Mouse (Mus musculus): ENCODE results near the gene Atp5h. TPM values are rescaled to one million over a fixed set of nuclear protein-coding genes. Genes with fewer than 3 reads are reported as not detected.

The Atp5h gene
- polyA plus RNA-seq, 1 experiment: 23.1 TPM

DNA sequence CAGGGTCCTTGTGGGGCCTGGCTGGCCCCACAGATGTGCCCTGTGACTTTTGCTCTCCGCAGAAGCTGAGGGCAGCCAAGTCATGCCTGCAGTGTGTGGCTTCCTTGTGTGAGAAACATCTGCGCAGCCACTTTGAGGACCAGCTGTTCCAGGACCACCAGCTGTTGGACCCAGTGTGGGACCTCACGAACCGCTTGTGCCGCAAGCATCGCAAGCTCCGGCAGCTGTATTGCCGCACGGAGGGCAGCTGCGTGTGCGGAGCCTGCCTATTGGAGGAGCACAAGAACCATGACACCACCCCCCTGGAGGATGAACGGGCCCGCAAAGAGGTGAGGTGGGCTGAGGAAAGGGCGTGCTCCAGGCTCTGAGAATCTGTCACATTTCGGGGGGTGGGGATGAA lies 21.7 kb upstream of the Atp5h start:
- H3K27me3 ChIP-seq (ENCODE audit: control insufficient read depth): peaks cover 22% of the 10 kb centered on the region
- H3K4me3 ChIP-seq (replicated peaks): no peak overlapping the region
- peaks cover 8% of the 10 kb centered on the region for H3K4me1 ChIP-seq (ENCODE audit: control insufficient read depth)
- H3K36me3 ChIP-seq (ENCODE audit: control insufficient read depth): no peaks in the 10 kb centered on the region
- TF ChIP-seq TAL1 (IDR thresholded peaks at IDR 0.05; ENCODE audit: low read length): no peak
- TF ChIP-seq GATA1 (IDR thresholded peaks at IDR 0.05; ENCODE audit: low read length): no peak
- peaks cover 9% of the 10 kb centered on the region for H3K9me3 ChIP-seq (ENCODE audit: control insufficient read depth, low read length)

DNA sequence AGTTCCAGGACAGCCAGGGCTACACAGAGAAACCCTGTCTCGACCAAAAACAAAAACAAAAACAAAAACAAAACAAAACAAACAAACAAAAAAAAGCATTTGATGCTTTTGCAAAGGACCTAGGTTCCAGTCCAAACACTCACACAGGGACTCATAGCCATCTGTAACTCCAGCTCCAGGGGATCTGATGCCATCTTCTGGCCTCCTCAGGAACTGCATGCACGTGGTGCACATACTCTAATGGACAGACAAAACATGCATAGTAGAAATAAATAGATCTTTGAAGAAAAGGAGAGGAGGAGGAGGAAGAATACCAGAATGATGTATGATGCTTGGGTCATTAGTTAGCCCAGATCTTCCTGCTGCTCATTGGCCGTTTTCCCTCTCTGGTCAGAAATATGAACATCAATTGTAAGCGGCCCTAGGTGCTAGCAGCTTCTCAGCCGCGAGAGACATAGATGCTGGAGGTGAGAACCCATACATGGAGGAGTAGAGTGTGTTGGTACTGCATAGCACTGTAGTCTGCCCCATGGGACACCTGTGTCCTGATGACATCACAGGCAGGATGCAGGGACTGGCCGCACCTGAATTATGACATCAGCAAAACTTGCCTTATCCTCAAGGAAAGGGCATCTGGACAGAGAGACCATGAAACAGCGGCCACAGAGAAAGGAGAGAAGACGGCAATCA lies 20.3 kb upstream of the Atp5h start, which contains the start of gene Trim80:
TSS of gene Trim80 (plus strand) at position 640 of the 690 bp plus-strand sequence.
- peaks cover 34% of the 10 kb centered on the region for H3K27me3 ChIP-seq (ENCODE audit: control insufficient read depth)
- peaks cover 9% of the 10 kb centered on the region for H3K9me3 ChIP-seq (ENCODE audit: control insufficient read depth, low read length)
- no peak for TF ChIP-seq GATA1 (IDR thresholded peaks at IDR 0.05; ENCODE audit: low read length)
- TF ChIP-seq TAL1 (IDR thresholded peaks at IDR 0.05; ENCODE audit: low read length): no peak

DNA sequence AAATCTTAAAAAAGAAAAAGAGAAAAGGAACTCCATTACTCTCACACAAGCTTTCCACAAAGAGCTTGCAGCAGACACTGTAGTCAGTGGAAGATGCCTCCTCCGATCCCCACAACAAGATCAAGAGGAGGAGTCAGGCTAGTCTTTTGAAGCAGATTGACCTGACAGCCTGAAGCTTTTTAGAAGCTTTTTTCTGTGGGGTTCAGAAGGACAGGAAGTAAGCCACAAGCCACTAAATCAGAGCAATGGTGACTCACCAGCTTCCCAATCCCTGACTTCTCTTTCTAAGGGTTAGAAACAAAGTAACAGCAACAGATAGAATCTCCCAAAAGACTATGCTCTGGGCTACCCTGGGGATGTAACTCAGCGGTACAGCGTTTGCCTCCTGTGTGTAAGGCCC lies 19.6 kb upstream of the Atp5h start:
- Histone ChIP-seq H3K4me3 (replicated peaks) (no peak overlapping the region), H3K36me3 (ENCODE audit: control insufficient read depth) (no peaks in the 10 kb centered on the region), H3K9me3 (ENCODE audit: control insufficient read depth, low read length) (peaks cover 9% of the 10 kb centered on the region), H3K4me1 (ENCODE audit: control insufficient read depth) (peaks cover 8% of the 10 kb centered on the region), H3K27me3 (ENCODE audit: control insufficient read depth) (peaks cover 40% of the 10 kb centered on the region)
- TF ChIP-seq TAL1 (IDR thresholded peaks at IDR 0.05; ENCODE audit: low read length) (no peak), GATA1 (IDR thresholded peaks at IDR 0.05; ENCODE audit: low read length) (no peak)

More for the DNA sequence above, 20.3 kb upstream of the Atp5h start, which contains the start of gene Trim80:
- H3K4me1 ChIP-seq (ENCODE audit: control insufficient read depth): peaks cover 8% of the 10 kb centered on the region
- H3K4me3 ChIP-seq (replicated peaks): no peak within 1 kb of the TSS
- H3K36me3 ChIP-seq (ENCODE audit: control insufficient read depth): no peaks in the 10 kb centered on the region

DNA sequence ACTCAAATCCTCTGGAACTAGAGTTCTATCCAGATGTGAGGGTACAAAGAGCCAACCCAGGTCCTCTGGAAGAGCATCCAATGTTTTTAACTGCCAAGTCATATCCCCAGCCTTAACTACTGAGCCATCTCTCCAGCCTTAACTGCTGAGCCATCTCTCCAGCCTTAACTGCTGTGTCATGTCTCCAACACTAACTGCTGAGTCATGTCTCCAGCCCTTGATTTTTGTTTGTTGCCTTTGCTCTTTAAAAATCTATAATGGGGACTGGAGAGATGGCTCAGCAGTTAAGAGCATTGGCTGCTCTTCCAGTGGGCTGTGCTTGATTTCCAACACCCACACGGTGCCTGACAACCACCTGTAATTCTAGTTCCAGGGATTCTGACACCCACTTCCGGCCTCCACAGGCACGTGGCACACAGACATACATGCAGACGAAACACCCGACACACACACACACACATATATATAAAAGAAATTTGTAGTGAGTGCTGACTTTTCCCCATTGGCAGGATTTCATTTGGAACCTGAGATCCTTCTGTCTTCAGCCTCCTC lies 17.9 kb upstream of the Atp5h start:
- H3K4me3 ChIP-seq (replicated peaks): no peak overlapping the region
- no peaks in the 10 kb centered on the region for H3K36me3 ChIP-seq (ENCODE audit: control insufficient read depth)
- H3K4me1 ChIP-seq (ENCODE audit: control insufficient read depth): peaks cover 8% of the 10 kb centered on the region
- TF ChIP-seq TAL1 (IDR thresholded peaks at IDR 0.05; ENCODE audit: low read length) (no peak), GATA1 (IDR thresholded peaks at IDR 0.05; ENCODE audit: low read length) (0 out of 2 replicates have a peak, but pooled peaks have one; percentile 10)
- peaks cover 42% of the 10 kb centered on the region for H3K27me3 ChIP-seq (ENCODE audit: control insufficient read depth)
- peaks cover 9% of the 10 kb centered on the region for H3K9me3 ChIP-seq (ENCODE audit: control insufficient read depth, low read length)

DNA sequence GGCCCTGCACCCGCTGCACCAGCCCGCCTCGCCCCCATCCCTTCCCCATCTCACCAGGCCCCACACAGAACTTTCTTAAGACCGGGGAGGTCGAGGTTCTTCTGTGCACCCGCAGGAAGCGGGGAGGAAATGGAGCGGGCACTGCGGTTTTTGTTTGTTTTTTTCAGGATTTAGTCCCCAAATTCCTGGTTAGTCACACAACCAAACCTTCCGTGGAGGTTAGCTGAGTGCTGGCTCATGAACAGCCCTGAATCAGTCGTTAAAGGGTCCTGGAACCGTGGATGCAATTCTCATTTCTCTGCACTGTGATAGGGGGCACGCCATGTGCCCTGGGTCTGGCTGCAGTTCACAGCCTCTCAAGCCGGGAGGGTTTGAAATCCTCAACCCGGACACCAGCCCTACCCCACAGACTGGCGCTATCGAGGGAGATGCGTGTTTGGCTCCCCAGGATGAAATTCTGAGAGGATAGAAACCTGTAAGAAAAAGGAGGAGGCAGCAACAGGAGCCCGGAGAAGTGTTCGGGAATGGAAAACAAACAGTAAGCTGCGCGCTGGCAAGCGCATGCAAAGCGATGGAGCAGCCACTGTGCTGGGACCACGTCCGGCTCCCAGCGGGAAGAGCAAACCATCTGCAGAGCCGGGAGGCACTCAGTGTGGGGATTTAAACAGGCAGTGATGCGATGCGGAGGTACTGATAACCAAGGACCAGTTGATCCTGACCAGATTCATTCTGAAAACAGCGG lies 16.0 kb upstream of the Atp5h start:
- Histone ChIP-seq H3K27me3 (ENCODE audit: control insufficient read depth) (peaks cover 37% of the 10 kb centered on the region), H3K9me3 (ENCODE audit: control insufficient read depth, low read length) (peaks cover 9% of the 10 kb centered on the region), H3K4me1 (ENCODE audit: control insufficient read depth) (peaks cover 8% of the 10 kb centered on the region), H3K36me3 (ENCODE audit: control insufficient read depth) (peaks cover 16% of the 10 kb centered on the region), H3K4me3 (replicated peaks) (no peak overlapping the region)
- TF ChIP-seq TAL1 (IDR thresholded peaks at IDR 0.05; ENCODE audit: low read length): no peak
- no peak for TF ChIP-seq GATA1 (IDR thresholded peaks at IDR 0.05; ENCODE audit: low read length)

DNA sequence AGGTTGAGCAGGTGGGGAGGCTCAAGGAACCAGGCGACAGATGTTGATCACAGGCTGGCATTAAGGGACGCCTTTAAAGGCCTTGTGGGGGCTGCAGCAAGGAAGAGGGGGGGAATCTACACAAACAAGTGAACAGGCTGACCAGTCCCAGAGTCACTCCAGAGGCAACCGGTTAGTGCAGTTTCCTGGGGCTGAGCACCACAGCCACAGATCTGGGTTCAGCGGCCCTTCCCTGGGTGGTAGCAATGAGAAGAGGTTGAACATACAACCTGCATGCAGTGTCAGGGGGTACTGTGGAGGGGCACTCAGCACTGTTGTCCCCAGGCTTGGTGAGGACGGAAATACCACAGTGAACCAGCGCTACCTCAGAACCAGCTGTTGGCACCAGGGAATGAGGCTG lies 13.6 kb upstream of the Atp5h start:
- TF ChIP-seq TAL1 (IDR thresholded peaks at IDR 0.05; ENCODE audit: low read length): no peak
- no peak overlapping the region for H3K4me3 ChIP-seq (replicated peaks)
- no peaks in the 10 kb centered on the region for H3K9me3 ChIP-seq (ENCODE audit: control insufficient read depth, low read length)
- H3K36me3 ChIP-seq (ENCODE audit: control insufficient read depth): peaks cover 39% of the 10 kb centered on the region
- H3K4me1 ChIP-seq (ENCODE audit: control insufficient read depth): peaks cover 8% of the 10 kb centered on the region
- peaks cover 33% of the 10 kb centered on the region for H3K27me3 ChIP-seq (ENCODE audit: control insufficient read depth)

DNA sequence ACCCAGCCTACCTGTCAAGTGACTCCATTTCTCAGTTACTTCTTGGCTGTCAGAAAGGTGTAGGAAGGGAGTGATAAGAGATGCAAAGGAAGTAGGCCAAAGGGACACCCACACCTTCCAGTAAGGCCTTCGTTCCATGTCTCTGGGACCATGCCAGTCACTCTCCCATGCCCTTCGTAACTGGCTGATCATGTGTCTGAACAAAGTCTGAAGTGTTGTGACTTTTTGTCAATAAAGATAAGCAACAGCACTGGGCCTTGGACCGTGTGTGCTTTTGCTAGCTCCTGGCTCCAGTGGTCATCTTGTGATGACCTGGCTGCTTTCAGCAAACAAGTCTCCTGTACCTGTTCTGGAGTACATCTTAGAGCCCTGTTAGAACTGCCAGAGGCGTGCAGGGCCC lies 13.1 kb upstream of the Atp5h start:
- H3K4me3 ChIP-seq (replicated peaks): no peak overlapping the region
- no peak for TF ChIP-seq TAL1 (IDR thresholded peaks at IDR 0.05; ENCODE audit: low read length)
- no peak for TF ChIP-seq GATA1 (IDR thresholded peaks at IDR 0.05; ENCODE audit: low read length)
- peaks cover 11% of the 10 kb centered on the region for H3K4me1 ChIP-seq (ENCODE audit: control insufficient read depth)
- H3K36me3 ChIP-seq (ENCODE audit: control insufficient read depth): peaks cover 40% of the 10 kb centered on the region
- H3K9me3 ChIP-seq (ENCODE audit: control insufficient read depth, low read length): no peaks in the 10 kb centered on the region
- peaks cover 33% of the 10 kb centered on the region for H3K27me3 ChIP-seq (ENCODE audit: control insufficient read depth)

DNA sequence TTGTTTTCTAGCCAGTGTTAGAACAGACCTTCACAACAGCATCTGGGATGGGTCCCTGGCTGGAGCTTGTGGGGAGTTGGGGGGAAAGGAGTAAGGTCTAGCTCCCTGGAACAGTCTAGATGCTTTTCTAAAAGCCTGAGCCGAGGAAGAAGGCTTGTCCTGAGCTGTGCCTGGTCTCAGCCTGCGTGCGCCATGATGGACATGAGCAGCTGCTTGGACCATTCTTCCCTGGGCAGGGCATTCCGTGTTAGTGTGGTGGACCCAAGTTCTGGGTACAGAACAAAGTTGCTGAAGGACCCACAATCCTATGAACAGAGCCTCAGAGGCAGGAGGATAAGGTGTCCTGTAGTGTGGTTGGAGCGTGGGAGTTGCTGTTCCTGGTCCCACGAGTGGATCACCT lies 10.8 kb upstream of the Atp5h start:
- H3K4me3 ChIP-seq (replicated peaks): no peak overlapping the region
- H3K4me1 ChIP-seq (ENCODE audit: control insufficient read depth): peaks cover 8% of the 10 kb centered on the region
- peaks cover 15% of the 10 kb centered on the region for H3K27me3 ChIP-seq (ENCODE audit: control insufficient read depth)
- H3K9me3 ChIP-seq (ENCODE audit: control insufficient read depth, low read length): no peaks in the 10 kb centered on the region
- TF ChIP-seq GATA1 (IDR thresholded peaks at IDR 0.05; ENCODE audit: low read length) (no peak), TAL1 (IDR thresholded peaks at IDR 0.05; ENCODE audit: low read length) (no peak)
- peaks cover 59% of the 10 kb centered on the region for H3K36me3 ChIP-seq (ENCODE audit: control insufficient read depth)

DNA sequence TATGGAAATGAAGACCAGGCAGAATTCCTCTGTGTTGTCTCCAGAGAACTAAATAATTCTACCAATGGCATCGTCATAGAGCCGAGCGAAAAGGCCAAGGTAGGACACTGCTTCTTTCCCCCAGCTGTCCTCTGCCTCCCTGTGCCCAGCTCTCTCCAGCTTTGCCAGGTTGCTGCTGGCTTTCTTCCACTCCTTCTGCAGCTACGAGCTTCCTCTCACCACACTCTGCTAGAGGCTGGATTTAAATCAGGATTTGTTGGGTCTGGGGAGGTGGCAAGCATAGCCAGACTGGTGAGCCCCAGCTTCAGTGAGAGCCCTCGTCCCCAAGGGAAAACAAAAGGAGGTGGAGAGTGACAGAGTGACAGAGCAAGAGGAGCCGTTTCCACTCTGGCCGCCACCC lies 9.5 kb upstream of the Atp5h start:
- peaks cover 71% of the 10 kb centered on the region for H3K36me3 ChIP-seq (ENCODE audit: control insufficient read depth)
- H3K4me1 ChIP-seq (ENCODE audit: control insufficient read depth): peaks cover 8% of the 10 kb centered on the region
- H3K27me3 ChIP-seq (ENCODE audit: control insufficient read depth): peaks cover 2% of the 10 kb centered on the region
- TF ChIP-seq GATA1 (IDR thresholded peaks at IDR 0.05; ENCODE audit: low read length) (no peak), TAL1 (IDR thresholded peaks at IDR 0.05; ENCODE audit: low read length) (no peak)
- H3K4me3 ChIP-seq (replicated peaks): no peak overlapping the region
- no peaks in the 10 kb centered on the region for H3K9me3 ChIP-seq (ENCODE audit: control insufficient read depth, low read length)

Measured in erythroblast, embryonic 14.5 days (primary cell).